Mouse (Mus musculus): ENCODE data around the gene Saxo1.

GRCm38 (mm10) chr4:86558228-86558627, at the start of gene Saxo1:
- TF ChIP-seq POLR2A (IDR thresholded peaks at IDR 0.05; ENCODE audit: control insufficient read depth in 1 of 2, insufficient read depth in 1 of 2, low read depth in 1 of 2, low read length in 2 of 2, poor library complexity in 1 of 2), result no peak
- no peak for TF ChIP-seq CTCF (IDR thresholded peaks at IDR 0.05 in 2 of 3, conservative IDR thresholded peaks at IDR 0.05 in 1 of 3; ENCODE audit: control insufficient read depth in 1 of 3, insufficient read depth in 1 of 3, low read depth in 2 of 3, low read length in 3 of 3, poor library complexity in 1 of 3, severe bottlenecking in 1 of 3)
- no peak for TF ChIP-seq MAX (IDR thresholded peaks at IDR 0.05; ENCODE audit: low read length)
- no peak for TF ChIP-seq E2F4 (IDR thresholded peaks at IDR 0.05; ENCODE audit: borderline replicate concordance, low read depth, low read length)

All from MEL (cell line).